Mouse (Mus musculus) heart, adult 10 weeks (tissue): Measurements from ENCODE around the gene Tchh. TPM values are rescaled to one million over a fixed set of nuclear protein-coding genes. Genes with fewer than 3 reads are reported as not detected.

Experiments used
- polyA plus RNA-seq: library from polyadenylated mRNA; stranded (reverse); fragments of 350-450 nt; fragmentation: Illumina TruSeq; extraction: RNeasy Lipid Tissue Mini Kit (QIAGEN cat#74804); gene quantifications from one replicate; pipeline ENCODE4 v1.2.3, GENCODE M21; 2014; ENCODE audit warnings: low read depth, low replicate concordance

The Tchh gene
- 0.13 TPM for polyA plus RNA-seq

GRCm38 (mm10) chr3:93442030-93442429, at the start of gene Tchh:
Gene Tchh (plus strand): TSS chr3:93442330.

GRCm38 (mm10) chr3:93393366-93393765, 48.8 kb upstream of the Tchh start, which contains the start of gene Rptn:
Gene Rptn (plus strand): TSS chr3:93393699.

GRCm38 (mm10) chr3:93468561-93468960, 26.4 kb downstream of the Tchh start, which contains the start of gene Tchhl1:
Gene Tchhl1 (plus strand): TSS chr3:93468754.

Other genes with a start within 250 kb of the Tchh start
- gene Flg2, start 245.1 kb upstream of the Tchh start, polyA plus RNA-seq: not detected
- gene Flg, start 168.8 kb upstream of the Tchh start, polyA plus RNA-seq: not detected
- not detected for gene Hrnr, start 122.6 kb upstream of the Tchh start, polyA plus RNA-seq
- gene Rptn, start 48.6 kb upstream of the Tchh start, polyA plus RNA-seq: not detected
- gene Tchhl1, start 26.4 kb downstream of the Tchh start, polyA plus RNA-seq: not detected
- 160 TPM for gene S100a11, start 78.2 kb downstream of the Tchh start, polyA plus RNA-seq
- 98.9 TPM for gene S100a10, start 112.8 kb downstream of the Tchh start, polyA plus RNA-seq
- gene Tdpoz2, start 210.4 kb downstream of the Tchh start, polyA plus RNA-seq: not detected
- not detected for gene Tdpoz1, start 234.0 kb downstream of the Tchh start, polyA plus RNA-seq